Mouse (Mus musculus): Measurements from ENCODE around the gene Dnajc7. TPM values are rescaled to one million over a fixed set of nuclear protein-coding genes. Genes with fewer than 3 reads are reported as not detected.
A peak's percentile ranks its signal among the peaks of the same experiment; 100 is the strongest.
"Not testable (repeated sequence)": the region's sequence is repeated elsewhere in the genome, so short reads cannot be mapped to it uniquely, and the experiment has no call there.

Gene Dnajc7
- 100 to 1,000 TPM; 426 to 510 TPM for polyA plus RNA-seq (2017; shearing (Covaris generic))

- ATAC-seq: peak; percentile 15
Measured at GRCm38 (mm10) chr11:100619982-100620381, at the start of gene Dnajc7. TSS of gene Dnajc7 (minus strand) at chr11:100620168.

DNA sequence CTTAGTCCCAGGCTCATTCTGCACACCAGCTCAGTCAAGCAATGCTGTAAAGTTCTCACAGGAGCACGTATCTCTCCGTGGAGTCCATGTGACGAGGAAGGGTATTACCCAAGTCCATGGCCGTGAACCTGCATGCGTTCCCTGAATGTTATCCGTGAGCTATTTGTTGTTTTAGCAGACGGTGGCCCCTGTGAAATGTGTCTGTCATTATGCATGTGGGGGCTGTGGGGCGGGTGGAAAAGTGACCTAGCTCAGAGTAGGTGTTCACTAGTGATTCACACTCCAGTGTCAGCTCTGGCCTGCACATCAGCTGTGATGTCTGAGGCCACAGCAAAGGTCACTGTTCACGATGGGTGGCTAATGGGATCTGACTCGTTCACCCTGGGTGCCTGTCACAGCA lies 39.8 kb upstream of the Dnajc7 start:
- ATAC-seq: no peak

DNA sequence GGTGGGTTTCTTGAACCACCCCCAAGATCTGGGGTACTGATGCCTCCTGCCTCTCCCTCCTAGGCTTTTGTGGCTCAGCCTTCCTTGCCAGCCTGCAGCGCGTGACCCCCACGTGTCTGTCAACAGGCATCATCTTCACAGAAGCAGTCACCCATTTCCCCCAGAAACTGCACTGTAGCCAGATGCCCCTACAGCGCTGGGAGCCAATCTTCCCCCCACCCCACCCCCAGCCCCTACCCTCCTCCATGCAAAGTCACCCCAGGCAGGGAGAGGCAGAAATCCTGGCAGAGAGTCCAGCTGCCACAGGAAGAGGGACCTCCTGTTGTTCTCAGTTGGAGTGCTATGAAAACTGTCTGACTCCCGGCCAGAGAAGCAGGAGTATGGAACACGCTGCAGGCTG lies 36.5 kb upstream of the Dnajc7 start:
- ATAC-seq: no peak

- not testable (repeated sequence) for ATAC-seq
Measured at GRCm38 (mm10) chr11:100655589-100655988, 35.6 kb upstream of the Dnajc7 start.

DNA sequence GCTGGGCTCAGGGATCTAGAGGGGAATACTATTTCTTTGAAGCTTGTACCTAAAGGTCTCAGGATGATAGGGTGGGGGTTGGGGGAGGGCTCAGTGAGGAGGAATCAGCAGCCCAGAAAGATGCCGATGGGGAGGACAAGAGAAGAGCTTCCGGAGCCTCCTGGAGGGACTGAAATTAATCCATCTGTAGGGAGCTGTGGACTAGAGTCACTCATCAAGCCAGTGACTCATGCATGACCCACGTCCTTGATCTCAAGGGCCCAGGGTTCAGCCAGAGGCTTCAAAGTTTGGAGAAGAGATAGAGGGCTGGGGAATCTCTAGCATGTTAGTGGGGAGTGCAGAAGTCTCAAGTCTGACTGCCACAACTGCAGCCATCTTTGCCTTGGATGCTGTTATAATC lies 31.8 kb upstream of the Dnajc7 start:
- ATAC-seq: no peak

DNA sequence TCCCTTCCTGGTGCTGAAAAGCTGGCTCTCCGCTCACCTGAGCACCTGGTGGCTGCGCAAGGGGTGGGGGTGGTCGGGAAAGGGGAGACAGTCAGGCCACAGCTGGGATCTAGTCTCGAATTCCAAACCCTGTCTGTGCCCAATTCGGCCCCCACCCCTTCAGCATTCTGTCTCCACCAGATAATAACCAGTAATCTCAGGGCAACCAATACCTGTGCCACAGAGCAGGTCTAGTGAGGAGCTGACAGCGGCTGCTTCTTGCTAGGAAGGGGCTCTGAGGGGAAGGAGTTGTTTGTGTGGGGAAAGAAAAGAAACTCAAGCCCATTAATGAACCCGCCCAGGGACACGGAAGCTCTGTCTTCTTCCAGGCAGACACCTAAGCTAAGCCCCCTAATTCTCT lies 31.2 kb upstream of the Dnajc7 start:
- ATAC-seq: no peak

GRCm38 (mm10) chr11:100648405-100648804 lies 28.4 kb upstream of the Dnajc7 start:
- no peak for ATAC-seq

DNA sequence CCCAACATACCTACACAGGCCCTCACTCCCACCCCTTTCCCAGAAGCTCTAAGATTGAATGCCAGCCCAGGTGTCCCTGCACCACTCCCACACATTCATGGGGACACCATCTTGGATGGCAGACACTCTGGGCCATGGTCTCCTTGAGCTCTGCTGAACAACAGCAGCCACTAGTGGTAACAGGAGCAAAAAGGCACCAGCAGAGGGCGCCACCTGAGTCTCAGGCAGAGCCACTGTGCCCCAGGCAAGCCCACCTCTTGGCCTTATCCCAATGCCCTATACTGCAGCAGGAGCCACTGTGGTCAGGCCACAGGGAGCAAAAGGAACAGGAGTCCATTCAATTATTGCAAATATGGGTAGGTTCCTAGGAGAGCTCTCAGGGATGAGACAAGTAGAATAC lies 26.3 kb upstream of the Dnajc7 start:
- ATAC-seq: no peak

- no peak for ATAC-seq
Measured at GRCm38 (mm10) chr11:100643612-100644575, 23.9 kb upstream of the Dnajc7 start.

DNA sequence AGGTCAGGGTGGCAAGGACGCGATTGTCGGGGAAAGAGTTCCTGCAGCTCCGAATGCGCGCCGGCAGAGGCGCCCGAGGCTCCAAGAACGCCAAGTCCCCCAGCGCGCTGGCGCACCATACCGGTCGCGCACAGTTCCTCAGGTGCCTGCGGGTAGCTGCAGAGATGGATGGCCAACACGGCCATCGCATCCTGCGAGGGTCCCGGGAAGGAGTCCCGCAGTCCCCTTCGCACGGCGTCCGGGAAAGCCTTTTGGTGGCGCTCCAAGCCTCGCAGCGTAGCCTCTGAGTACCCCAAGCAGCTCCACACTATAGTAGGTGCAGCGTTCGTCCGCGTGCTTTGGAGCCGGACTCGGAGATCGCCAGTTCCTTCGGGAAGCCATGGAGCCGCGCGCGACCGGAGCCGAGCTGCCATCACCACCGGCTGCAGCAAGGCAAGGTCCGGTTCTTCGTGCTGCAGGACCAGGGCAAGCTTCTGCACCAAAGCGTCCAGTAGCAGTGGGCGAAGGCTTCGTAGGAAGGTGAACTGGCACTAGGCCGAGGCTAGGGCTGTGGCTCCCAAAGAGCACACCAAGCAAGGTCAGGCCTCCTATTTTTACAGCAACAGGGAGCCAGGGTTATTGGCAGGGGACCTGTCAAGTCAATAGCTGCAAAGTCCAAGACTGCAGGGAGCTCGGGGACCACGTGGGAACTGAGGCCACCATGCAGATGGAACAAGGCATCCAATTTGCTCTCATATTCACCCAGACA lies 20.4 kb upstream of the Dnajc7 start:
- ATAC-seq: no peak

GRCm38 (mm10) chr11:100634530-100634929 lies 14.6 kb upstream of the Dnajc7 start:
- ATAC-seq: no peak

- no peak for ATAC-seq
Measured at GRCm38 (mm10) chr11:100628862-100629352, 8.9 kb upstream of the Dnajc7 start.

GRCm38 (mm10) chr11:100628056-100628455 lies 8.1 kb upstream of the Dnajc7 start:
- no peak for ATAC-seq

GRCm38 (mm10) chr11:100626701-100627195 lies 6.8 kb upstream of the Dnajc7 start:
- ATAC-seq: peak; percentile 46

DNA sequence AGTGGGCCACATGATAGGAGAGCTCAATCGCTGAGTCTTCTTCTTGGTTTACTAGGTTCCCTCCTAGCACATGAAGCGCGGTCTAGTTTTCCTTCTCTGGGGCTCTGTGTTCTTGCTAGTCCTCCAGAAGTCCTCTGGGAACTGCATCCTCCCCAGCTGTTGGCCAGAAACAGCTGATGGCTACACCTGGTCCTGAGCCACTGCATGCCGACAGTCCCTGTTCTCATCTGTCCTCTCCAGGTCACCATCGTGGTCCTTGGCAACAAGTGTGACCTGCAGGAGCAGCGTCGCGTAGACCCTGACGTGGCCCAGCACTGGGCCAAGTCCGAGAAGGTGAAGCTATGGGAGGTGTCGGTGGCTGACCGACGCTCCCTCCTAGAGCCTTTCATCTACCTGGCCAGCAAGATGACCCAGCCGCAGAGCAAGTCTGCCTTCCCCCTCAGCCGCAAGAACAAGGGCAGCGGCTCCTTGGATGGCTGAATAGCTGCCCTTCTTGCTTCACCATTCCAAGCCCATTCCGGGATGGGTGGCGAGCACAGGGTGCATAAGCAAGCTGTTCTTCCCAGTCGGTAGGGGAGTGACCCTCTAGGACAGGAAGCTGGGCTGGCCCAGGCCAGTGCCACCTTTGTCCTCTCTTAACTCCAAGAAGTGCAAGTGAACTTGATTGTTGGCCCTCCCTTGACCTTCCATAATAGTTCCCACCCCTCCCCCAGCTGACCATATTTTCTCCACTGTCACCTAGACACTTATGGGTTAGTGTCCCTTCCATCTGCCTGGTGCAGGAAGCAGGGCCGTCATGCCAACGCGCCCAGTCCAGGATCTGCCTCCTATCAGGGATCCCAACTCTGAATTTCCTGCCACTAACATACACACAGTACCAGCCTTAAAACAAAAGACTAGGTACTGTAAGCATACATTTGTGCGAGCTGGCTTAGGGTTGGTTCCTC lies 6.1 kb upstream of the Dnajc7 start:
- no peak for ATAC-seq

- no peak for ATAC-seq
Measured at GRCm38 (mm10) chr11:100623867-100624266, 3.9 kb upstream of the Dnajc7 start.

DNA sequence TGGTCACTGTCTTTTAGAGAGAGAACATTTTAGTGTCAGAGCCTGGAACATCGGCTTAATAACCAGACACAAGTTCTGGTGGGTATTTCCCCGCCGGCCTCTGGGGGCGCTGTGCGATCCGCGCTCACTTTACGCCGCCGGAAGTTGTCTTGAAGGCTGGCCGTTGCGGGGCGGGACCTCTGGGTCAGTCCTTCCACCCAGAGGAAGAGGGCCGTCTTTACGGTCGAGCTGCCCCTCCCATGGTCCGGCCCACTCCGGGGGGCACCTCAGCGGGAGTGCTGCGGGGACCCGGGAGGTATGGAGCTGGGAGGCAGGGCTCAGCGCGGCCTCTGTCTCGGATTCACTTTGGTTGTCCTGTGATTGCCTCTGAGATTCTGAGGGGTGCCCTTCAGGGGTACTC lies 2.7 kb upstream of the Dnajc7 start:
- peak; percentile 57 for ATAC-seq

- peak; percentile 83 for ATAC-seq
Measured at GRCm38 (mm10) chr11:100619485-100619975, 438 bp downstream of the Dnajc7 start.

DNA sequence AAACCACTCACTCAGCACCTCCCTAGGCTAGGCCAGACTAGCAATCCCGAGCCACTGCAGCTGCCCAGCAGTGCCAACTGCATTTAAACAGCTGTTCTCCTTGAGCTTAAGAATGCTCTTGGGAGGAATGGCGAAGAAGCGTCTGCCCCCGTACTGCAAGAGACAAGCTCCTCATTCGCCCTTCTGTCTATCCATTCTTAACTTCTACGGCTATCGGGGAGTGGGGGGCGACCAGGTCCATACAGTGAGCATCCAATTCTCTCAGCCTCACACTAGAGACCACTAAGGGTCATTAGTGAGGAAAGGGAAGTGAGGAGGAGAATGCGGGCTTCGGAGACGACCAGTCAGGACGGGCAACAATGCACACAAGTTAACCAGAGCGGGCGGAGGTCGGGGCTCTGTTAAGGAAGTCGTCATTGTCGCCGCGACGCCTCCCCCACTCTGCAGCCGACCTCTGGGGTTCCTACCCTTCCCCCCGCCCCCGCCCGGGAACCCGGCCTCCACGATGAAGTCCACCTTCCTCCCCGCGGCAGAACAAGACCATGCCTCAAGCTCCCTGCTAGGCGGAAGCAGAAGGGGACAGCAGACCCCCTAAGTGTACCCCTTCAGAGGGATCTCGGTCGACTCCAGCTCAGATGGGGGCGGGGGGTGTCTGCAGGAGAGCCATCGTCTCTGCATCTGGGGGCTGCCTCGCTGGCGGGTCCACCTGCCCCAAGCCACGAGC lies 1.0 kb downstream of the Dnajc7 start, which contains the start of gene Nkiras2:
Gene Nkiras2 (plus strand): TSS at position 484 of the 724 bp plus-strand sequence.
- peak; percentile 48 for ATAC-seq

GRCm38 (mm10) chr11:100617480-100617879 lies 2.5 kb downstream of the Dnajc7 start:
- no peak for ATAC-seq

- ATAC-seq: not testable (repeated sequence)
Measured at GRCm38 (mm10) chr11:100616836-100617235, 3.1 kb downstream of the Dnajc7 start.
